Mouse (Mus musculus): ENCODE measurements around the gene 1600015I10Rik. TPM values are rescaled to one million over a fixed set of nuclear protein-coding genes. Genes with fewer than 3 reads are reported as not detected.

The 1600015I10Rik gene
- polyA plus RNA-seq, 1 experiment = not detected

- no peak overlapping the region for H3K27ac ChIP-seq (ENCODE audit: insufficient read depth, low read length)
- no peak overlapping the region for H3K4me3 ChIP-seq (ENCODE audit: insufficient read depth, low read length)
- H3K4me1 ChIP-seq (ENCODE audit: control insufficient read depth, insufficient read depth, low read length) = no peaks in the 10 kb centered on the region
- no peak for TF ChIP-seq POLR2A (IDR thresholded peaks at IDR 0.05; ENCODE audit: low read depth, low read length)
- TF ChIP-seq CTCF (IDR thresholded peaks at IDR 0.05; ENCODE audit: borderline replicate concordance, insufficient read depth, low read length) = no peak
Measured at GRCm38 (mm10) chr6:48967868-48968267, 38.2 kb downstream of the 1600015I10Rik start.

DNA sequence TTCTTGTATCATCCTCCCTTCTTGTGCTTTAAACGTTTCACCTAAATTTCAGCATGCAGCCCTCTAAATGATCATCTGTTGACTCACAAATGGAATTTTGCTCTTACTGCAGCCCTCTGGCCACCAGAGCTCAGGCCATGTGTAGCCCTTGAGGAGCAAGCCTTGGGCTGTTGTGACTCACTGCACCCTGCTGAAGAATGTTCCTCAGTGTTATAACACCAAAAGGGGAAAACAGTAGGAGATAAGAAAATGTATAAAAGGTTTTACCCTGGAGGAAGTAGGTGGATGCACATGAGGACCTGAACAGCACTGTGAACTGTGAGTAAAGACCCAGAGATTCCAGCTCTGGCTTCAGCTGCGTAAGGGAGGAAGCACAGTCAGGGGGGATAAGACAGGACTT is 45.0 kb downstream of the 1600015I10Rik start, which contains the start of gene Doxl2:
Doxl2 (plus strand) TSS at position 301 of the 400 bp plus-strand sequence.
- H3K4me3 ChIP-seq (ENCODE audit: insufficient read depth, low read length) = no peak within 1 kb of the TSS

GRCm38 (mm10) chr6:48979616-48980015 is 49.9 kb downstream of the 1600015I10Rik start:
- Histone ChIP-seq H3K27ac (ENCODE audit: insufficient read depth, low read length) (no peak overlapping the region), H3K4me3 (ENCODE audit: insufficient read depth, low read length) (no peak overlapping the region), H3K4me1 (ENCODE audit: control insufficient read depth, insufficient read depth, low read length) (no peaks in the 10 kb centered on the region)
- no peak for TF ChIP-seq CTCF (IDR thresholded peaks at IDR 0.05; ENCODE audit: borderline replicate concordance, insufficient read depth, low read length)
- no peak for TF ChIP-seq POLR2A (IDR thresholded peaks at IDR 0.05; ENCODE audit: low read depth, low read length)

More for the DNA sequence above, 45.0 kb downstream of the 1600015I10Rik start, which contains the start of gene Doxl2:
- Histone ChIP-seq H3K27ac (ENCODE audit: insufficient read depth, low read length) (no peak within 1 kb of the TSS), H3K4me1 (ENCODE audit: control insufficient read depth, insufficient read depth, low read length) (no peaks in the 10 kb centered on the region)
- no peak for TF ChIP-seq CTCF (IDR thresholded peaks at IDR 0.05; ENCODE audit: borderline replicate concordance, insufficient read depth, low read length)
- no peak for TF ChIP-seq POLR2A (IDR thresholded peaks at IDR 0.05; ENCODE audit: low read depth, low read length)

DNA sequence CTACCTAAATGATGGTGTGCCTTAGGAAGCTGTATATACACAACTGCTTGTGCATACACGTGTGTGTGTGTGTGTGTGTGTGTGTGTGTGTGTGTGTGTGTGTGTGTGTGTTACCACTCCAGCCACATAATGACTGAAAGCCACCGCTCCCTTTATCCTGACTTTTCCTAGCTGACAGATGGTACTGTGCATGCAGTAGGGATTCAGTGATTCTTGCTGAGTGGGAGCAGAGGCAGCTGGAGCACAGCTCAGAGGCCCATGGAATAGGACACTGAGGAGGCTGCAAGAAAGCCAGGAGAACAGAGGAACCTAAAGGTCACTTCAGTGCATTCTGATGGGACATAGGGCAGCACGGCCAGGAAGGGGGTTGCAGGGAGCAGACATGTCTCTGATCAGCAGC is 52.6 kb downstream of the 1600015I10Rik start:
- Histone ChIP-seq H3K4me3 (ENCODE audit: insufficient read depth, low read length) (no peak overlapping the region), H3K4me1 (ENCODE audit: control insufficient read depth, insufficient read depth, low read length) (no peaks in the 10 kb centered on the region), H3K27ac (ENCODE audit: insufficient read depth, low read length) (no peak overlapping the region)
- TF ChIP-seq POLR2A (IDR thresholded peaks at IDR 0.05; ENCODE audit: low read depth, low read length) (no peak), CTCF (IDR thresholded peaks at IDR 0.05; ENCODE audit: borderline replicate concordance, insufficient read depth, low read length) (no peak)

Other genes with a start within 250 kb of the 1600015I10Rik start
- not detected in 2 replicates for gene Gimap4, start 245.3 kb upstream of the 1600015I10Rik start, polyA plus RNA-seq (2011; ENCODE audit: insufficient read length, low read depth, missing spikeins)
- 0.72 and 0.88 TPM in 2 replicates for gene Gimap6, start 221.7 kb upstream of the 1600015I10Rik start, polyA plus RNA-seq (2011; ENCODE audit: insufficient read length, low read depth, missing spikeins)
- gene Gm28053, start 211.3 kb upstream of the 1600015I10Rik start, polyA plus RNA-seq (2011; ENCODE audit: insufficient read length, low read depth, missing spikeins) = not detected in 2 replicates
- not detected in 2 replicates for gene Gimap7, start 211.3 kb upstream of the 1600015I10Rik start, polyA plus RNA-seq (2011; ENCODE audit: insufficient read length, low read depth, missing spikeins)
- not detected in 2 replicates for gene Gimap1, start 190.8 kb upstream of the 1600015I10Rik start, polyA plus RNA-seq (2011; ENCODE audit: insufficient read length, low read depth, missing spikeins)
- gene Gimap5, start 183.7 kb upstream of the 1600015I10Rik start, polyA plus RNA-seq (2011; ENCODE audit: insufficient read length, low read depth, missing spikeins) = not detected in 2 replicates
- not detected in 2 replicates for gene Gimap3, start 159.0 kb upstream of the 1600015I10Rik start, polyA plus RNA-seq (2011; ENCODE audit: insufficient read length, low read depth, missing spikeins)
- 102 and 117 TPM in 2 replicates for gene Tmem176a, start 89.0 kb upstream of the 1600015I10Rik start, polyA plus RNA-seq (2011; ENCODE audit: insufficient read length, low read depth, missing spikeins)
- 119 and 168 TPM in 2 replicates for gene Tmem176b, start 88.4 kb upstream of the 1600015I10Rik start, polyA plus RNA-seq (2011; ENCODE audit: insufficient read length, low read depth, missing spikeins)
- not detected in 2 replicates for gene Aoc1, start 57.0 kb upstream of the 1600015I10Rik start, polyA plus RNA-seq (2011; ENCODE audit: insufficient read length, low read depth, missing spikeins)
- gene Doxl2, start 45.1 kb downstream of the 1600015I10Rik start, polyA plus RNA-seq (2011; ENCODE audit: insufficient read length, low read depth, missing spikeins) = not detected in 2 replicates
- not detected in 2 replicates for gene Svs1, start 57.0 kb downstream of the 1600015I10Rik start, polyA plus RNA-seq (2011; ENCODE audit: insufficient read length, low read depth, missing spikeins)
- 29.1 and 33.1 TPM in 2 replicates for gene Gpnmb, start 106.7 kb downstream of the 1600015I10Rik start, polyA plus RNA-seq (2011; ENCODE audit: insufficient read length, low read depth, missing spikeins)
- 26.8 and 33.4 TPM in 2 replicates for gene Malsu1, start 143.9 kb downstream of the 1600015I10Rik start, polyA plus RNA-seq (2011; ENCODE audit: insufficient read length, low read depth, missing spikeins)

Data from embryonic fibroblast, embryonic 13.5 days (primary cell).